Comparison of ENCODE assay signal across 10 mouse cellular contexts in genomic region chr2:141312136-141312948, GRCm38 (mm10).
DNase-seq lines count a peak whose midpoint lies in the region; ATAC-seq and TF ChIP-seq lines count a peak whose summit lies in the region.
"Had no signal": no experiment of that assay in that cellular context is flagged by ENCODE, and none has a peak within 500 bp of the region (broad histone marks: within the 10 kb centered on the region; RNA-seq: fewer than 3 reads in every experiment).

No protein-coding gene starts in this region.

- 59% methylated on average over 10 of the region's 10 CpGs for WGBS in kidney, embryonic 16.5 days
- WGBS in forebrain, embryonic 12.5 days: 22% methylated on average over 10 of the region's 10 CpGs
- WGBS in limb, embryonic 14.5 days: 60% methylated on average over 10 of the region's 10 CpGs

- no peak for TF ChIP-seq POLR2A in limb, embryonic 14.5 days (IDR thresholded peaks at IDR 0.05; ENCODE audit: borderline replicate concordance, extremely low read depth, insufficient read depth, insufficient read length)

- no peaks in the 10 kb centered on the region for H3K9me3 ChIP-seq in kidney, embryonic 16.5 days (ENCODE audit: low read length)
- no peaks in the 10 kb centered on the region for H3K9me3 ChIP-seq in forebrain, embryonic 12.5 days
- H3K9me3 ChIP-seq in limb, embryonic 14.5 days (ENCODE audit: control insufficient read depth, low read length): no peaks in the 10 kb centered on the region

- no peaks in the 10 kb centered on the region for H3K27me3 ChIP-seq in kidney, embryonic 16.5 days (ENCODE audit: insufficient read depth, low read length)
- H3K27me3 ChIP-seq in forebrain, embryonic 12.5 days: no peaks in the 10 kb centered on the region
- H3K27me3 ChIP-seq in limb, embryonic 14.5 days (ENCODE audit: control insufficient read depth, insufficient read depth, low read length): no peaks in the 10 kb centered on the region

- H3K27ac ChIP-seq in kidney, embryonic 16.5 days (ENCODE audit: low read length): no peak overlapping the region
- peak overlapping the region; percentile 53; the same call in 1 of the 2 replicates for H3K27ac ChIP-seq in forebrain, embryonic 12.5 days
- H3K27ac ChIP-seq in limb, embryonic 14.5 days (replicated peaks; ENCODE audit: low read depth, low read length): no peak overlapping the region

- DNase-seq in kidney, postnatal 36 days: no peak
- DNase-seq in limb, embryonic 14.5 days (ENCODE audit: low spot score): peak; percentile 58
- peak; percentile 69 for DNase-seq in retina, postnatal 1 day
- DNase-seq in frontal cortex, postnatal 25 days (ENCODE audit: low spot score in 2 of 2): no peak
- DNase-seq in layer of hippocampus, postnatal 14 days (ENCODE audit: low spot score in 2 of 2): no peak
- DNase-seq: cerebellum, adult 18-20 months; layer of hippocampus, adult 9-11 months; thymus, postnatal 36 days had no signal

- H3K9ac ChIP-seq in kidney, embryonic 16.5 days (replicated peaks; ENCODE audit: low read length): no peak overlapping the region
- no peak overlapping the region for H3K9ac ChIP-seq in forebrain, embryonic 12.5 days
- no peak overlapping the region for H3K9ac ChIP-seq in limb, embryonic 14.5 days (ENCODE audit: low read depth, low read length, severe bottlenecking)

- no peaks in the 10 kb centered on the region for H3K4me1 ChIP-seq in kidney, embryonic 16.5 days (ENCODE audit: insufficient read depth, low read length)
- peaks cover 15% of the 10 kb centered on the region for H3K4me1 ChIP-seq in forebrain, embryonic 12.5 days
- no peaks in the 10 kb centered on the region; the same call in 1 of the 2 replicates for H3K4me1 ChIP-seq in limb, embryonic 14.5 days (ENCODE audit: control insufficient read depth, insufficient read depth, low read length)

- ATAC-seq in kidney, embryonic 16.5 days (ENCODE audit: low FRiP score, low TSS enrichment): peak; percentile 63; the same call in 1 of the 2 replicates
- peak; percentile 88 for ATAC-seq in forebrain, embryonic 12.5 days (ENCODE audit: low FRiP score)
- peak; percentile 89 for ATAC-seq in limb, embryonic 14.5 days (ENCODE audit: low FRiP score, low read depth)

- no peaks in the 10 kb centered on the region for H3K36me3 ChIP-seq in kidney, embryonic 16.5 days (ENCODE audit: insufficient read depth, low read length)
- H3K36me3 ChIP-seq in forebrain, embryonic 12.5 days (replicated peaks): no peaks in the 10 kb centered on the region
- no peaks in the 10 kb centered on the region for H3K36me3 ChIP-seq in limb, embryonic 14.5 days (ENCODE audit: control insufficient read depth, insufficient read depth, low read length)

- H3K4me2 ChIP-seq in kidney, embryonic 16.5 days (replicated peaks; ENCODE audit: low read depth, low read length): no peak overlapping the region
- H3K4me2 ChIP-seq in forebrain, embryonic 12.5 days: no peak overlapping the region
- no peak overlapping the region for H3K4me2 ChIP-seq in limb, embryonic 14.5 days (replicated peaks; ENCODE audit: low read depth, low read length, severe bottlenecking)

- H3K4me3 ChIP-seq in kidney, embryonic 16.5 days (ENCODE audit: low read length): no peak overlapping the region
- H3K4me3 ChIP-seq in forebrain, embryonic 12.5 days (replicated peaks): no peak overlapping the region
- H3K4me3 ChIP-seq in limb, embryonic 14.5 days (replicated peaks; ENCODE audit: low read length): no peak overlapping the region

Comparison
In these comparisons a context has a peak if more than half of its experiments do, and no peak if none do; other contexts are left out.
1. DNase-seq: peak in limb, embryonic 14.5 days (single experiment) and retina, postnatal 1 day (single experiment); none in kidney, postnatal 36 days (0 of 2), frontal cortex, postnatal 25 days (0 of 2) and layer of hippocampus, postnatal 14 days (0 of 2).
2. Peak in every context shown above with its lines, with median percentiles within 50 percentile points of each other: ATAC-seq.